Mouse (Mus musculus) left cerebral cortex, adult 6 months (tissue): ENCODE results near the gene Slc6a20a. TPM values are rescaled to one million over a fixed set of nuclear protein-coding genes. Genes with fewer than 3 reads are reported as not detected.

ENCODE experiments used
- long read RNA-seq, 2 experiments: library from polyadenylated mRNA; unstranded; transcript quantifications; one replicate each; pipeline ENCODE4 v2.0.0; 2019 to 2020
- polyA plus RNA-seq: library from polyadenylated mRNA; unstranded; fragments of <200 nt; fragmentation: Nextera tagmentation; gene quantifications from 2 replicates; pipeline ENCODE4 v1.2.3, GENCODE M21; 2021

The Slc6a20a gene
- 8.5 and 10.5 TPM in 2 replicates for polyA plus RNA-seq
- long read RNA-seq, experiment 1, transcript Slc6a20a-201 (11 exons, 2,732 nt) = major isoform, 19 of 30 reads
- long read RNA-seq, experiment 1, partial matches to known transcripts = 3 of 30 reads
- long read RNA-seq, experiment 1, other reads (novel, unspliced or antisense) = 8 of 30 reads
- long read RNA-seq, experiment 2, transcript Slc6a20a-201 (11 exons, 2,732 nt) = major isoform, 5 of 10 reads
- long read RNA-seq, experiment 2, partial matches to known transcripts = 2 of 10 reads
- long read RNA-seq, experiment 2, other reads (novel, unspliced or antisense) = 3 of 10 reads

GRCm38 (mm10) chr9:123678327-123679105 lies at the start of gene Slc6a20a, which contains the start of gene Ccr9:
Slc6a20a (minus strand) TSS chr9:123678885.
Ccr9 (plus strand) TSS chr9:123678439.

DNA sequence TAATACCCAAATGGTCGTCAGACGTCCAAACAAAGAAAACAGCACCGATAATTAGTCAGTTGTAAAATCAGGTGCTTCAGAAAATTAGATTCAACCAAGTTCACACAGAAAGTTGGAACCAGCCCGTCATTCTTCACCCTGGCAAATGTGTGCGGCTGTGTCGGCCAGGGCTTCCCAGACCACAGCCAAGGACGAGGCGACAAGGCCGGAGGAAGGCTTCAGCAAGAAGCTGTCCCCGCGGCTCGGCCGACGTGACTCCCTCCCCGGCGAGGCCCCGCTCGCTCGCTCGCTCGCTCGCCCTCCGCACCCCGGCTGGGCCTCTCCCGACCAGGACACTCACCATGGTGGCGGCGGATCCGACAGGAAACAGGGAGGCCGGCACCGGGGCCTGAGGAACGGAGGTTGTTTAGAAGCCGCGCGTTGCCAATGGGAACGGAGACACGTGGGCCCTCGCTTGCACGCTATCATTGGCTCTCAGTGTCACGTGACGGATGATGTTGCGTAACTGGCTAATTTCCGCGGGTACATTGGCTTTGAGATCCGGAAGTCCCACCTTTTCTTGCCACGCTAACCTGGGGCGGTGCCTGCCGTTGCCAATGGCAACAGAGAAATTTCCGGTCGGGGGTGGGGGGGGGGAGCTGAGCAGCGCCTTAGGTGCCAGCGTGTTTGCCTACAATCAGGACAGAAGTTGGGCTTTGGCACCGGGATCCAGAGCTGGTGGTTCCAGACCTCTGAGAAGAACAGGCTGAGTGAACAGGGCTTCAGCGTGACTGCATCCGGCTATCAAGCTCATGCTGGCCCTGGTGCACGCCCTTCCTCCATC lies 38.7 kb upstream of the Slc6a20a start, which contains the start of gene Lztfl1:
Gene Lztfl1 (minus strand): TSS at position 512 of the 823 bp plus-strand sequence.

GRCm38 (mm10) chr9:123632281-123632680 lies 46.4 kb downstream of the Slc6a20a start, which contains the start of gene Slc6a20b:
Slc6a20b (minus strand) TSS chr9:123632565.

Other genes starting within 250 kb of the Slc6a20a start
- 4.0 and 4.1 TPM in 2 replicates for gene Limd1, start 200.2 kb downstream of the Slc6a20a start, polyA plus RNA-seq
- gene Sacm1l, start 149.1 kb downstream of the Slc6a20a start, polyA plus RNA-seq = 34.6 and 35.7 TPM in 2 replicates
- 0.06 and 0.07 TPM in 2 replicates for gene Slc6a20b, start 46.3 kb downstream of the Slc6a20a start, polyA plus RNA-seq
- 0.05 and 0.19 TPM in 2 replicates for gene Ccr9, start 446 bp downstream of the Slc6a20a start, polyA plus RNA-seq
- 44.4 and 44.5 TPM in 2 replicates for gene Lztfl1, start 38.8 kb upstream of the Slc6a20a start, polyA plus RNA-seq
- gene Cxcr6, start 127.6 kb upstream of the Slc6a20a start, polyA plus RNA-seq = not detected in 2 replicates
- gene Fyco1, start 173.0 kb upstream of the Slc6a20a start, polyA plus RNA-seq = 5.1 and 5.6 TPM in 2 replicates
- not detected in 2 replicates for gene Xcr1, start 183.1 kb upstream of the Slc6a20a start, polyA plus RNA-seq